Mouse (Mus musculus): ENCODE measurements at regions not wholly inside any gene's neighbourhood (a gene's known extent, or its start where the extent isn't known, plus 50 kb on each side); places are given as distances from the start of the nearest gene placed in this dataset.

DNA sequence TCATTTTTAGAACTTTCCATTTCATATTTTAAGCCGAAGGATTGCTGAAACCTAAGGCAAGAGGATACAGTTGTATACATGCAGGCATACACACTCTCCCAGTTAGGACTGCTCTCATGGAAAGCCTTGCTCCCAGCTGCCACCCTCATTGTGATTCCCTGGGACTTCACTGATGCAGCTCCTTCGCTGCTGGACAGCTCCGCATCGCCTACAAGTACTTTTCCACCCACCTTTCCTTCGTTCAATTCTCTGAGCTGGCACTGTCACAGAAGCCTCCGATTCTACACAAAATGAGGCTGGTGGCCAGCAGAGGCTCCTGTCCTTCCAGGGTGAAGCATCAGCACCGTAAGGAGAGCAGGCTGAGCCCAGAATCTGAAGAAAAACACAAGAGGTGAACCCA, 105.5 kb upstream of the Mkln1 start:
- H3K4me2 ChIP-seq: no peak overlapping the region
- H3K27ac ChIP-seq (replicated peaks): no peak overlapping the region
- no peak overlapping the region for H3K9ac ChIP-seq (replicated peaks)
- no peaks in the 10 kb centered on the region for H3K36me3 ChIP-seq
- H3K4me3 ChIP-seq (replicated peaks): no peak overlapping the region
- peaks cover 9% of the 10 kb centered on the region for H3K4me1 ChIP-seq
- H3K9me3 ChIP-seq (replicated peaks): no peaks in the 10 kb centered on the region
- WGBS: 62% methylated on average over 7 of the region's 7 CpGs
- no peaks in the 10 kb centered on the region for H3K27me3 ChIP-seq (replicated peaks)
- no peak for ATAC-seq (ENCODE audit: low FRiP score)

- 87% methylated on average over 7 of the region's 7 CpGs for WGBS
- no peak for ATAC-seq (ENCODE audit: low FRiP score)
- Histone ChIP-seq H3K4me1 (no peaks in the 10 kb centered on the region), H3K9me3 (replicated peaks) (no peaks in the 10 kb centered on the region), H3K27me3 (replicated peaks) (no peaks in the 10 kb centered on the region), H3K27ac (replicated peaks) (no peak overlapping the region), H3K36me3 (no peaks in the 10 kb centered on the region), H3K9ac (replicated peaks) (no peak overlapping the region), H3K4me3 (replicated peaks) (no peak overlapping the region), H3K4me2 (no peak overlapping the region)
Measured at GRCm38 (mm10) chr6:31299395-31299794, 99.1 kb upstream of the Mkln1 start.

GRCm38 (mm10) chr6:31305736-31306135, 92.8 kb upstream of the Mkln1 start:
- WGBS: 74% methylated on average over 5 of the region's 5 CpGs
- H3K4me2 ChIP-seq: no peak overlapping the region
- no peaks in the 10 kb centered on the region for H3K36me3 ChIP-seq
- H3K9me3 ChIP-seq (replicated peaks): no peaks in the 10 kb centered on the region
- 0 out of 2 replicates have a peak, but pooled peaks cover 2% of the 10 kb centered on the region for H3K4me1 ChIP-seq
- H3K9ac ChIP-seq (replicated peaks): no peak overlapping the region
- no peak overlapping the region for H3K27ac ChIP-seq (replicated peaks)
- H3K27me3 ChIP-seq (replicated peaks): no peaks in the 10 kb centered on the region
- no peak overlapping the region for H3K4me3 ChIP-seq (replicated peaks)
- no peak for ATAC-seq (ENCODE audit: low FRiP score)

GRCm38 (mm10) chr6:31307047-31307633, 91.4 kb upstream of the Mkln1 start:
- no peak for ATAC-seq (ENCODE audit: low FRiP score)
- H3K27ac ChIP-seq (replicated peaks): no peak overlapping the region
- no peaks in the 10 kb centered on the region for H3K36me3 ChIP-seq
- no peak overlapping the region for H3K4me3 ChIP-seq (replicated peaks)
- no peak overlapping the region for H3K4me2 ChIP-seq
- H3K27me3 ChIP-seq (replicated peaks): no peaks in the 10 kb centered on the region
- 0 out of 2 replicates have a peak, but pooled peaks cover 2% of the 10 kb centered on the region for H3K4me1 ChIP-seq
- no peaks in the 10 kb centered on the region for H3K9me3 ChIP-seq (replicated peaks)
- H3K9ac ChIP-seq (replicated peaks): no peak overlapping the region
- 78% methylated on average over 5 of the region's 5 CpGs for WGBS

DNA sequence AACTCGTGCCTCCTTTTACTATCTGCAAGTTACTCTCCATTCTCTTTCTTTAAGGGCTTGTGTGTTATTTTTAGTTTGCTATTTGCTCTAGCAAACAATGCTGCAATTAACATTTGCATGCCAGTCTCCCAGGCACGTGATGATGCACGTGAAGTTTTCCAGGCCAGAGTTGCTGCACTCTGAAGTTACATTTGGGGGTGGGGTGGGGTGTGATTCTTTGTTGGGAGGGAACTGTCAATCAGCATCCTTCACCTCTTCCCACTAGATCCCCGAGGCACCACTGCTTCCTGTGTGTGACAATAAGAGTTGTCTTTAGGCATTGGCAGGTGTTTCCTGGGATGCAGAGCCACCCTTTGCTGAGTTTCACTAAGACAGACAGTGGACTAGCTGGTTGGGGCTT, 90.6 kb upstream of the Mkln1 start:
- ATAC-seq (ENCODE audit: low FRiP score): no peak
- H3K4me2 ChIP-seq: no peak overlapping the region
- no peaks in the 10 kb centered on the region for H3K36me3 ChIP-seq
- H3K27ac ChIP-seq (replicated peaks): no peak overlapping the region
- no peak overlapping the region for H3K9ac ChIP-seq (replicated peaks)
- no peaks in the 10 kb centered on the region for H3K27me3 ChIP-seq (replicated peaks)
- no peak overlapping the region for H3K4me3 ChIP-seq (replicated peaks)
- H3K4me1 ChIP-seq: 0 out of 2 replicates have a peak, but pooled peaks cover 2% of the 10 kb centered on the region
- WGBS: 29% methylated on average over 4 of the region's 4 CpGs
- H3K9me3 ChIP-seq (replicated peaks): no peaks in the 10 kb centered on the region

DNA sequence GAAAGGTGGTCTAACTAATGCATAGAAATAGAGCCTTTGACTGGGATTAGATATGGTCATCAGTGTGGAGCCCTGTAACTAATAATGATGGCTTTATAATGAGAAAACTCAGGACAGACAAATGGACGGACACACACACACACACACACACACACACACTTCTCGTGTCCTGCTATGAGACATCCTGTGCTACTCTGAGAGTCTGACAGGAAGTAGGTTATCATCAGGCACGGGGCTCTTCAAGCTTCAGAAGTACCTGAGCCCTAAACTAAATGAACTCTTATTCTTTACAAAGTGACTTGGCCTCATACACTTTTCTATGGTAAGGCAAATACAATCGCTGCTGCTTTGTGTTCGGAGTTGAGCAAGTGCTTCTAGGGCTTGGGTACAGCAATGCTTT, 87.9 kb upstream of the Mkln1 start:
- 88% methylated on average over 5 of the region's 5 CpGs for WGBS
- H3K9ac ChIP-seq (replicated peaks): no peak overlapping the region
- H3K4me1 ChIP-seq: 0 out of 2 replicates have a peak, but pooled peaks cover 2% of the 10 kb centered on the region
- H3K27me3 ChIP-seq (replicated peaks): no peaks in the 10 kb centered on the region
- ATAC-seq (ENCODE audit: low FRiP score): no peak
- H3K27ac ChIP-seq (replicated peaks): no peak overlapping the region
- H3K9me3 ChIP-seq (replicated peaks): no peaks in the 10 kb centered on the region
- H3K36me3 ChIP-seq: no peaks in the 10 kb centered on the region
- no peak overlapping the region for H3K4me3 ChIP-seq (replicated peaks)
- H3K4me2 ChIP-seq: no peak overlapping the region

- Histone ChIP-seq H3K27ac (replicated peaks) (no peak overlapping the region), H3K27me3 (replicated peaks) (no peaks in the 10 kb centered on the region), H3K9ac (replicated peaks) (no peak overlapping the region), H3K9me3 (replicated peaks) (no peaks in the 10 kb centered on the region), H3K36me3 (no peaks in the 10 kb centered on the region), H3K4me1 (peaks cover 9% of the 10 kb centered on the region; the same call in 1 of the 2 replicates), H3K4me3 (replicated peaks) (no peak overlapping the region), H3K4me2 (no peak overlapping the region)
- WGBS: 78% methylated on average over 5 of the region's 5 CpGs
- no peak for ATAC-seq (ENCODE audit: low FRiP score)
Measured at GRCm38 (mm10) chr6:31313869-31314470, 84.6 kb upstream of the Mkln1 start.

DNA sequence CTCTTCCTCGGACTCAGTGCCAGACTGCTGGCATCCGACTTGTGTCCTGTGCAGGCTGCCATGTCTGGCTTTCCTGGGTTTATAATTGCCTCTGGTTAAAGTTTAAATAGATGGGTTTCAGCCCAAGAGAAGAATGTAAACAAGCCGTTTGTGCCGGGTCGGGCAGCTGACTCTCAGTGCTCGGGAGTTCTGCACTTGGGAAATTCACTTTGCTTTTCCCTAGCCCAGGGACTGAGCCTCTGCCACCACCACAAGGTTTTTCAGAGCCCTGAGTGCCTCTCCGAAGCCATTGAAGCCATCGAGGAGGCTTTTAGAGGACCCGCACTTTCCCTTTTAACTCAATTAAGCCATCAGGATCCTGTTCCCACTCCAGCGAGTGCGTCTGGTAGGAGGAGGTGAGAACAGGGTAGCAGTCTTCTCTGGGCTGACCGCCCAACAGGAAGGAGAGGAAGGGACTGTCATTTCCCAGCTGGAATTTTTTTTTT, 80.8 kb upstream of the Mkln1 start:
- peaks cover 9% of the 10 kb centered on the region; the same call in 1 of the 2 replicates for H3K4me1 ChIP-seq
- no peak overlapping the region for H3K9ac ChIP-seq (replicated peaks)
- WGBS: 8% methylated on average over 12 of the region's 12 CpGs
- H3K4me3 ChIP-seq (replicated peaks): no peak overlapping the region
- no peaks in the 10 kb centered on the region for H3K36me3 ChIP-seq
- no peak for ATAC-seq (ENCODE audit: low FRiP score)
- H3K4me2 ChIP-seq: peak overlapping the region; percentile 37
- H3K27ac ChIP-seq (replicated peaks): no peak overlapping the region
- no peaks in the 10 kb centered on the region for H3K9me3 ChIP-seq (replicated peaks)
- no peaks in the 10 kb centered on the region for H3K27me3 ChIP-seq (replicated peaks)

GRCm38 (mm10) chr6:31318506-31318905, 80.0 kb upstream of the Mkln1 start:
- H3K4me1 ChIP-seq: peaks cover 9% of the 10 kb centered on the region; the same call in 1 of the 2 replicates
- no peaks in the 10 kb centered on the region for H3K36me3 ChIP-seq
- no peaks in the 10 kb centered on the region for H3K27me3 ChIP-seq (replicated peaks)
- H3K9ac ChIP-seq (replicated peaks): no peak overlapping the region
- peak overlapping the region; percentile 37 for H3K4me2 ChIP-seq
- H3K4me3 ChIP-seq (replicated peaks): no peak overlapping the region
- no peaks in the 10 kb centered on the region for H3K9me3 ChIP-seq (replicated peaks)
- WGBS: 4% methylated on average over 11 of the region's 11 CpGs
- no peak for ATAC-seq (ENCODE audit: low FRiP score)
- no peak overlapping the region for H3K27ac ChIP-seq (replicated peaks)

DNA sequence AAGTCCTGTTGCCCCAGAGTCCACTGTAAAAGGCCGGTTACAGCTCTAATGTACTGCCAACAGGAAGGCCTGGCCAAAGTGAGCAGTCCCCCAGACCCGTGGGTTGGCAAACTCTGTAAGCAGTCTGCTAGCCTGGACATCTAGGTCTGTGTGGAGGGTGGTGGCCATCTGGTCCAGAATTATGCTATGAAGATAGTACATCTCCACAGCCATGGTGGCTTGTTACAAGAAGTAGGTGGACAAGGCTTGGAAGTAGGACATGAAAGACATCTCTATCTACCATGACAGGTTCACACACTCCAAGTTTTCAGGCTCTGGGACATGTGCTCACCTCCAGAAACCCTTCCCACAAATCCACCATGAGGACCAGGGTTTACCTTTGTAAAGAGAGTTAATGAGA, 79.1 kb upstream of the Mkln1 start:
- no peak overlapping the region for H3K4me3 ChIP-seq (replicated peaks)
- H3K36me3 ChIP-seq: no peaks in the 10 kb centered on the region
- no peak overlapping the region for H3K27ac ChIP-seq (replicated peaks)
- H3K4me1 ChIP-seq: peaks cover 9% of the 10 kb centered on the region; the same call in 1 of the 2 replicates
- no peak for ATAC-seq (ENCODE audit: low FRiP score)
- no peaks in the 10 kb centered on the region for H3K9me3 ChIP-seq (replicated peaks)
- no peaks in the 10 kb centered on the region for H3K27me3 ChIP-seq (replicated peaks)
- H3K9ac ChIP-seq (replicated peaks): no peak overlapping the region
- H3K4me2 ChIP-seq: no peak overlapping the region
- 83% methylated on average over 2 of the region's 2 CpGs for whole genome bisulfite sequencing

- Histone ChIP-seq H3K36me3 (no peaks in the 10 kb centered on the region), H3K27me3 (replicated peaks) (no peaks in the 10 kb centered on the region), H3K4me1 (peaks cover 11% of the 10 kb centered on the region; the same call in 1 of the 2 replicates), H3K9me3 (replicated peaks) (no peaks in the 10 kb centered on the region), H3K27ac (replicated peaks) (no peak overlapping the region), H3K9ac (replicated peaks) (no peak overlapping the region), H3K4me3 (replicated peaks) (no peak overlapping the region), H3K4me2 (no peak overlapping the region)
- no peak for ATAC-seq (ENCODE audit: low FRiP score)
- 84% methylated on average over 3 of the region's 3 CpGs for WGBS
Measured at GRCm38 (mm10) chr6:31320141-31320830, 78.2 kb upstream of the Mkln1 start.

Data from neural tube, embryonic 15.5 days (tissue).